Mouse (Mus musculus) erythroblast, embryonic 14.5 days (primary cell): Measurements from ENCODE around the gene Ube2e1. TPM values are rescaled to one million over a fixed set of nuclear protein-coding genes. Genes with fewer than 3 reads are reported as not detected.

ENCODE experiments used
- H3K27me3 ChIP-seq: 2 replicates; pipeline ENCODE4 v1.6.1; 2012; ENCODE audit warnings: inconsistent platforms; ENCODE audit not compliant: control insufficient read depth
- H3K36me3 ChIP-seq: 2 replicates; pipeline ENCODE4 v1.6.1; 2012; ENCODE audit warnings: mild to moderate bottlenecking, inconsistent platforms; ENCODE audit not compliant: control insufficient read depth
- H3K4me1 ChIP-seq: 2 replicates; pipeline ENCODE4 v1.6.1; 2012; ENCODE audit warnings: inconsistent platforms; ENCODE audit not compliant: control insufficient read depth
- H3K4me3 ChIP-seq: replicated peaks from 2 replicates; pipeline ENCODE3; 2012; ENCODE audit warnings: moderate library complexity, mild to moderate bottlenecking, inconsistent platforms
- H3K9me3 ChIP-seq: 2 replicates; pipeline ENCODE4 v1.6.1; 2012; ENCODE audit warnings: low read length, inconsistent platforms, mixed read lengths; ENCODE audit not compliant: control insufficient read depth
- GATA1 ChIP-seq: IDR thresholded peaks from 2 replicates; pipeline ENCODE4 v1.6.1; 2012; ENCODE audit warnings: low read length, inconsistent platforms, mixed read lengths
- TAL1 ChIP-seq: IDR thresholded peaks from 3 replicates; pipeline ENCODE4 v1.6.1; 2012; ENCODE audit warnings: low read length, inconsistent platforms, mixed read lengths
- polyA plus RNA-seq: library from polyadenylated mRNA; stranded (reverse); fragments of >175 nt; gene quantifications from 2 replicates; pipeline ENCODE4 v1.2.3, GENCODE M21; 2012

The Ube2e1 gene
- polyA plus RNA-seq, 1 experiment, result 0.31 TPM

GRCm38 (mm10) chr14:18330789-18331692, 618 bp downstream of the Ube2e1 start:
- Histone ChIP-seq H3K36me3 (no peaks in the 10 kb centered on the region), H3K9me3 (no peaks in the 10 kb centered on the region), H3K4me3 (peak overlapping the region; percentile 73), H3K27me3 (peaks cover 20% of the 10 kb centered on the region), H3K4me1 (peaks cover 21% of the 10 kb centered on the region)
- TF ChIP-seq TAL1 (no peak), GATA1 (no peak)

- Histone ChIP-seq H3K4me1 (peaks cover 21% of the 10 kb centered on the region), H3K27me3 (peaks cover 14% of the 10 kb centered on the region), H3K36me3 (no peaks in the 10 kb centered on the region), H3K4me3 (peak overlapping the region; percentile 63), H3K9me3 (no peaks in the 10 kb centered on the region)
- TF ChIP-seq TAL1 (no peak), GATA1 (no peak)
These were observed 4.5 kb downstream of the Ube2e1 start for GRCm38 (mm10) chr14:18326968-18327672.

- no peaks in the 10 kb centered on the region for H3K27me3 ChIP-seq
- no peak for TF ChIP-seq TAL1
- TF ChIP-seq GATA1, result no peak
- H3K9me3 ChIP-seq, result no peaks in the 10 kb centered on the region
- H3K4me3 ChIP-seq, result no peak overlapping the region
- no peaks in the 10 kb centered on the region; the same call in 1 of the 2 replicates for H3K36me3 ChIP-seq
- H3K4me1 ChIP-seq, result no peaks in the 10 kb centered on the region
These were observed 13.9 kb downstream of the Ube2e1 start for GRCm38 (mm10) chr14:18317457-18318411.

GRCm38 (mm10) chr14:18304165-18304564, 27.5 kb downstream of the Ube2e1 start:
- TF ChIP-seq GATA1, result no peak

DNA sequence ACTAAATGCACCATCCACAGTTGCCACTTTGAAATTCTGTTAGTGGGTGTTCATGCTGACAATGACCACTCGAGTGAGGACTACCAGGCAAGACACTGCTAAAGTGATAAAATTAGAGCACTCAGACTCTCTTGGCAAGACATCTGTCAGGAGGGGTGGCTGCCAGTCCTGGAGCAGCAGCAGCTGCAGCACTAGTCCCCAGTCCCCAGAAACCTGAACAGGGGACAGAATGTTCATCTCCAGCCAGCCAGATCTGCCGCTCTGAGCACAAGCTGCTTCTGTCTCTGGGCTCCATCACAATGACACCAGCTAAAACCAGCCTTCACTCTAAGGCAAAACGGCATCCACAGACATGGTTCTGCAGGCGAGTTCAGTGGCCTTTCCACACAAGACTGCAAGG, 28.4 kb downstream of the Ube2e1 start:
- Histone ChIP-seq H3K9me3 (no peaks in the 10 kb centered on the region), H3K27me3 (no peaks in the 10 kb centered on the region), H3K36me3 (no peaks in the 10 kb centered on the region), H3K4me1 (no peaks in the 10 kb centered on the region), H3K4me3 (no peak overlapping the region)
- TF ChIP-seq GATA1 (no peak), TAL1 (no peak)

More at GRCm38 (mm10) chr14:18304165-18304564, 27.5 kb downstream of the Ube2e1 start:
- Histone ChIP-seq H3K4me1 (no peaks in the 10 kb centered on the region), H3K4me3 (no peak overlapping the region), H3K36me3 (no peaks in the 10 kb centered on the region), H3K27me3 (no peaks in the 10 kb centered on the region), H3K9me3 (no peaks in the 10 kb centered on the region)

DNA sequence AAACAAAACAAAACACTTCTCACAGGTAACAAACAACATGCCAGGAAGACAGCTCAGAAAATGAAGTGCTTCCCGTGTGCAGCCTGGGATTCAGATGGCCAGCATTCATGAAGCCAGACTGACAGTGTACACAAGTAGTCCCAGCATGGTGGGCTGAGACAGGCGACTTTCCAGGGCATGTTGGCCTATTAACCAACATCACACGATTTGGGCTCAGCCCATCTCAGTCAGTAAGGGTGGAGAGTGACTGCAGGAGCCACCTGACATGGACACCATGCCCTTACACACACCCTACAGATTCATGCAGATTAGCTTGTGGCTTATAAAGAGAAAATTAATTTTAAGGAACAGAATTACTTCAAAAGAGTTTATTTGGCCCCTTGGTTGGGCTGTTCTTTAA, 28.9 kb downstream of the Ube2e1 start:
- no peaks in the 10 kb centered on the region for H3K9me3 ChIP-seq
- no peaks in the 10 kb centered on the region for H3K4me1 ChIP-seq
- no peaks in the 10 kb centered on the region for H3K27me3 ChIP-seq
- TF ChIP-seq GATA1 (no peak), TAL1 (no peak)
- no peak overlapping the region for H3K4me3 ChIP-seq
- no peaks in the 10 kb centered on the region for H3K36me3 ChIP-seq

DNA sequence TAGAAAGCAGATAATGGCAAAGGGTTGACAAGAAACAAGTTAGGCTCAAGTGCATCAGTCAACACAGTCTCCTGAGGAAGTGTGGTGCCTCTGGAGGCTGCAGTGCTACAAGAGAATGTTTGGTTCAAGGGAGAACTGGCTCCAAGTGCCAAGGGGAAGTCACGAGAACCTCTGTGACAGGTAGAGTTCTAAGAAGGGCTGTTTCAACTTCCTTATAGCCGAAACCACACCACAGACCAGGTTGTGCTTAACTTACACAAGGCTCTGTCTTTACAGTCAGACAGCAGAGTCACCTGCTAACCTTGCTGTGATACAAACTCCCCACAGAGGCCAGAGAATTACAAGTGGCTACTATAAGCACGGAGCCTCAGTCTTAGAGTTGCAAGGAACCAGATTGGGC, 30.1 kb downstream of the Ube2e1 start:
- H3K4me1 ChIP-seq, result no peaks in the 10 kb centered on the region
- no peaks in the 10 kb centered on the region for H3K36me3 ChIP-seq
- TF ChIP-seq TAL1 (no peak), GATA1 (no peak)
- H3K9me3 ChIP-seq, result no peaks in the 10 kb centered on the region
- no peaks in the 10 kb centered on the region for H3K27me3 ChIP-seq
- no peak overlapping the region for H3K4me3 ChIP-seq

DNA sequence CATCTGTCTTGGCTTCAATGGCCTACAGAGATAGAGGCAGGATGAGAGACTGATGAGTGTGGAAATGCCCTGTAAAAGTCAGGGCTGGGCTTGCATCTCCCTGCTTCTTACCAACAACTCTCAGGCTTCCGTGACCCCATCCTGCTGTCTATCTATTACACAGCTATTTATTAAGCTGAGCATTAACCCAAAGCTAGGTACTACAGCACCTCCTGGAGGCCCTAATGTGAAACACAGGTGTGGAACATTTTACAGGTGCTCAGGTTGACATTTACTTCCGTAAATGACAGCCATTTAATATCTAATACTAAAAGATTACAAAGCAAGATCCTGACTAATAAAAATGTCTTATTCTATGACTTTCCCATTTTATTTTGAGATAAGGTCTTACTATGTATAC, 31.0 kb downstream of the Ube2e1 start:
- no peak for TF ChIP-seq TAL1
- TF ChIP-seq GATA1, result no peak
- Histone ChIP-seq H3K9me3 (no peaks in the 10 kb centered on the region), H3K36me3 (no peaks in the 10 kb centered on the region), H3K27me3 (no peaks in the 10 kb centered on the region), H3K4me1 (no peaks in the 10 kb centered on the region), H3K4me3 (no peak overlapping the region)
